Mouse (Mus musculus) megakaryocyte, embryonic 14.5 days (primary cell): ENCODE measurements around the gene Sco1.

Source experiments
- FLI1 ChIP-seq: IDR thresholded peaks from 2 replicates; pipeline ENCODE4 v1.6.1; 2012; ENCODE audit warnings: low read length, inconsistent platforms, mixed read lengths
- GATA1 ChIP-seq: IDR thresholded peaks from 3 replicates; pipeline ENCODE4 v1.6.1; 2012; ENCODE audit warnings: mixed read lengths, low read length, inconsistent platforms, borderline replicate concordance

GRCm38 (mm10) chr11:67072615-67073130 is 20.2 kb downstream of the Sco1 start:
- TF ChIP-seq GATA1, result no peak
- no peak for TF ChIP-seq FLI1
